Mouse (Mus musculus) cerebellum, adult 2 months (tissue): ENCODE measurements around the gene Stk39.

ENCODE experiments used
- CTCF ChIP-seq: fragments of 200-500 bp; IDR thresholded peaks from 2 replicates; pipeline ENCODE4 v1.5.1; 2011; ENCODE audit warnings: low read depth, mild to moderate bottlenecking, control low read depth, low read length, moderate library complexity, borderline replicate concordance; ENCODE audit not compliant: insufficient read depth
- POLR2A ChIP-seq: fragments of 200-500 bp; IDR thresholded peaks from 2 replicates; pipeline ENCODE4 v1.6.1; 2011; ENCODE audit warnings: low read length, control low read depth, borderline replicate concordance; ENCODE audit not compliant: insufficient read depth

- TF ChIP-seq POLR2A (no peak), CTCF (no peak)
These were observed 214.5 kb downstream of the Stk39 start for GRCm38 (mm10) chr2:68257571-68257970.
